Mouse (Mus musculus) gastrocnemius, adult 8-10 months (tissue): ENCODE results near the gene Hook2. TPM values are rescaled to one million over a fixed set of nuclear protein-coding genes. Genes with fewer than 3 reads are reported as not detected.
A peak's percentile ranks its signal among the peaks of the same experiment; 100 is the strongest.

ENCODE experiments used
- DNase-seq, 2 experiments: peaks; one replicate each; pipeline ENCODE4 v3.0.0; 2022; ENCODE audit warnings: low spot score in 2 of 2
- total RNA-seq, 4 experiments: library from RNA; stranded (reverse); gene quantifications; 2 replicates each; pipeline ENCODE4 v1.2.4; 2022

The Hook2 gene
- total RNA-seq, 4 experiments from 2014 or later = 2.0 to 3.1 (median 2.6) TPM

- DNase-seq = no peak
Observed at GRCm38 (mm10) chr8:84986379-84986945, 3.9 kb upstream of the Hook2 start.

DNA sequence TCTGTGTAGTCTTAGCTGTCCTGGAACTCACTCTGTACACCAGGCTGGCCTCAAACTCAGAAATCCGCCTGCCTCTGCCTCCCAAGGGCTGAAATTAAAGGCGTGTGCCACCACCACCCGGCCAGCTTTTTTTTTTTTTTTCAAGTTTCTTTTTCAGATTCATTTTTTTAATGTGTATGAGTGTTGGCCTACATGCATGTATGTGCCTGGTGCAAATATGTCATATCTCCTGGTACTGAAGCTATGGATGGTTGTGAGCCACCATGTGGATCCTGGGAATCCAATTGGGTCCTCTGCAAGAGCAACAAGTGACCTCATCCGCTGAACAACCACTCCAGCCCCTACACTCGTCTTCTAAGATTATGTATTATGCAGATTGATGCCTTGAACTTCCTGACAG, 3.0 kb upstream of the Hook2 start:
- no peak for DNase-seq

DNA sequence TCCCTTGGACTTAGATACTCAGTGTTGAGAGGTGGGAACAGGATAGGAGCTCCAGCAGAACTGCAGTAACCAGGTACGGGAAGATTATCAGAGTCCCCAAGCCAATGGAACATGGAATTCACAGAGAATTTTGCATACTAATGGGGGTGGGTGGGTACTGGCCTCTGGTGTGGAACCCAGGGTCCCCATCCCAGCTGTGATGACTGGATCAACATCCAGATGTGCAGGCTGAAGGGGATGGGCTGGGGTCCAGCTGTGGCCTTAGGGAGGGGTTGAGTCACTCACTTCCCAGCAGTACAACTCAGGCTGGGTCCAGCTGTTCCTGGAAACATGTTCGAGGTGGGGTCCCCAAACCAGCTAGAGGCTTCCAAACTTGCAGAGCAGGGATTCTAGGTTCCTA, 2.5 kb upstream of the Hook2 start:
- no peak for DNase-seq

DNA sequence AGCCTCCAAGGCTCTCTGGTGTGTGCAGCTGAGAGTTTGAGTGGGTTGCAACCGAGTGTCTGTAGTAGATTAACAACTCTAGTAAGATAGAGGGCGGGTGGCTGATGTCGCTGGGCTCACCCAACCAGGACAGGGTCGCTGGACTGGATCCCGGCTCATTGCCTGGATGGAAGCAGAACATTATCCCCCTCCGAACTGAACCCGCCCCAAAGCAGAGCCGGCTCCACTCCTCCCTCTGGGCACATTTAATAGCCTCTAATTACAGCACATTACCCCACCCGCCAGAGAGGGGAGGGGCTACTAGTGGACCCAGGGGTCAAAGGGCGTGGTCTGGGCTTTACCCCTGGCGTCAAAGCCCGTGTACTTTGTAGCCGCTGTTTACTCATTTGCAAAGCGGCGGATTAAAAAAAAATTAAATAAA, 1.1 kb upstream of the Hook2 start:
- peak; percentile 74 to 75 for DNase-seq

DNA sequence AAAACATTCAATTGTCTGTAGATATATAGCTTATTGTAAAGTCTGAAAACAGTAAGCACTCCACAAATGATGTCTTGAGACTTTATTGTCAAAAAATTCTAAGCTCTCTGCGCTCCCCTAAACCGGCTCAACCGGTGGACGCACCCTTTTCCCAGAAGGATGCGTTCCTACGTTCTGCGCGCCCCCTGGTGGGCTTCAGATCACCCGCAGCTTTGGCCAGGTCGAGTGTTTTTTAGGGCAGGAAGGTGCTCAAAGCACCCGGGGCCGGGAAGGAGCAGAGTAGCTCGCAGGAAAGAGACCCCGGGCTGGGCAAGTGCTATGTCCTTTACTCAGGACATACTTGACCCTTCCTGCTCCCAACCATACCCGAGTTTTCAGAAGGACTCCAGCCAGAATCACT, 593 bp upstream of the Hook2 start:
- peak; percentile 92 for DNase-seq

GRCm38 (mm10) chr8:84990836-84991235, 433 bp downstream of the Hook2 start:
- DNase-seq = no peak

- no peak for DNase-seq
Observed at GRCm38 (mm10) chr8:84994375-84994774, 4.0 kb downstream of the Hook2 start.

DNA sequence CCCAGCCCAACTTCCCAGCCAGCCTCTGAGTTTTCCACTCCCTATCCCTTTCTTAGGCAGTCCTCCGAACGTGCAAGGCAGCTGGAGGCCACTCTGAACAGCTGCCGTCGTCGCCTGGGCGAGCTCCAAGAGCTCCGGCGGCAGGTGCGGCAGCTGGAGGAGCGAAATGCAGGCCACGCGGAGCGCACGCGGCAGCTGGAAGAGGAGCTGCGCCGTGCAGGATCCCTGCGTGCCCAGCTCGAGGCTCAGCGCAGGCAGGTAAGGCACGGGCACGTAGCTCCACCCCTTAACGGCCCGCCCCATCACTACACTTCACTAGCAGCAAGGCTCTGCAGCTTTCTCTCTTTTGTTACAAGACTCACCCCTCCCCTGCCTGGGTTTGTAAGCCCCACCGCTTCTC, 5.3 kb downstream of the Hook2 start:
- no peak for DNase-seq

DNA sequence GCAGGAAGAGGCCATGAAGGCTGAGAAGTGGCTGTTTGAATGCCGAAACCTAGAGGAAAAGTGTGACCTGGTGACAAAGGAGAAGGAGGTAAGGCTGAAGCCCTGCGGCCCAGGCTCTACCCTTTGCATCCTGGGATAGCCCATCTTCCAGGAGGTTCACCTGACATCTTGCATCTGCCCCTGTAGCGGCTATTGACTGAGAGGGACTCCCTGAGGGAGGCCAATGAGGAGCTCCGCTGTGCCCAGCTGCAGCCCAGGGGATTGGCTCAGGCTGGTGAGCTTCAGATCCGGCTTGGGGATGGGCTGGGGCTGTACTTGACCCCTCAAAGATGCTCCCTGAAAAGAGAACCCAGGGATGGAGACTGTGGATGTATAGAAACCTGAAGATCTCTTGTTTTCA, 6.6 kb downstream of the Hook2 start:
- no peak for DNase-seq

- peak; percentile 75 to 86 for DNase-seq
Observed at GRCm38 (mm10) chr8:84997649-84998295, 7.4 kb downstream of the Hook2 start.

GRCm38 (mm10) chr8:85007686-85008085, 17.3 kb downstream of the Hook2 start:
- no peak for DNase-seq

DNA sequence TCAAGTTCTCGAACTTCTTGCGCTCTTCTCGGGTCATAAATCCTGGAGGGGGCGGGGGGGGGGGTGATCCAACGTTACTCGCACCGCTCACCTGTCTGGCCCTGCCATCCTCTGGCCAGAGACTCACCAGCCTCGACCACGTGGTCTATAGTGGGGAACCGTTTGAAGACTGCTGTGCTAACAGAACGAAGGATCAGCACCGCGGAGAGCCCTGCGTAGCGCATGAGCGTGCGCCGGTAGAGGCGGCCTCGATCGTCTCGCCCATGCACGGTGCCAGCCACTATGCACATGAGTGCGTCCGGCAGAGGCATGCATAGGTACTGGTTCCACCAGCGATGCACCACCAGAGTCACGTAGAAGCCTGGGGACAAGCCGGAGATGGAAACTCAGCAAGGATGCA, 20.8 kb downstream of the Hook2 start:
- DNase-seq = no peak

DNA sequence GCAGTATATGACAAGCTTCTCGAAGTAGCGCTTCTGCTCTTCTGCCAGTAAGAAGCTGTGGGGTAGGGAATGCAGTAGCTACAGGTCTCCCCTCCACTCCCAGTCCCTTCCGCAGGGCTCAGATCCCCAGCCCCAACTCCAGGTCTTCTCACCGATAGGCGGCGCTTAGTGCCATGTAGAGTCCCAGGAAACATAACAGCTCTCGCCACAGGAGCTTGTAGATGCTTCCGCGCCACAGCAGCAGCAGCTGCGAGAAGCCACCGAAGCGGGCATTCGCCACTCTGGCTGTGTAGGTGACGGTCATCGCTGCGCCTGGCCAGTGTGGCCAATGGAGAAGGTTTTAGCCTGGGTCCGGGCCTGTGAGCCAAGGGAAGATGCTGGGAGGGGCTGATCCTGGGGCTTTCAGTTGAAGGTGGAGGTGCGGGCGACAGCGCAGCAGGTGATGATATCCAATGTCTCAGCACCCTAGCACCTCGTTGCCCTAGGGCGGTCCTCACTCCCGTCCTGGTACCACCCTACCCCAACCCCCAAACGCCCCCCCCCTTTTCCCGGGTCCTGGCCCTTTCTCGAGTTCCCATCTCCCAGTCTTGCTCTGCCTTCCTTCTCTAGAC, 22.9 kb downstream of the Hook2 start:
- DNase-seq = no peak

DNA sequence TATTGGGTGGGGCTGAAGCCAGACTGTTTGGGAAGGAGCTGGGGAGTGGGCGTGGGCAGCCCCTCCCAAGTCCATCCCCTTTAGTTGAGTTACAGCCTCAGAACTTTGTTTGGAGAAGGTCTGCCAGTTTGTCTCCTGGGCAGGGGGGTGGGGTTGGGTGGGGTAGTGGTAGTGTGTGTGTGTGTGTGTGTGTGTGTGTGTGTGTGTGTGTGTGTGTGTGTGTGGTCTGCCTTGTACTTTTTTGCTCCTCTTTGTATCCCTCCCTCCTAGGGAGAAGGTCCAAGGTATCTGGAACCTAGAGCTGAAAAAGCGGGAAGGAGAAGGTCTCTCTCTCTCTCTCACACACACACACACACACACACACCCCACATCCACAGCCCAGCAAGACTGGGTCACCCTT, 24.0 kb downstream of the Hook2 start, which contains the start of gene Best2:
TSS of gene Best2 (minus strand) at position 101 of the 400 bp plus-strand sequence.
- DNase-seq = no peak

DNA sequence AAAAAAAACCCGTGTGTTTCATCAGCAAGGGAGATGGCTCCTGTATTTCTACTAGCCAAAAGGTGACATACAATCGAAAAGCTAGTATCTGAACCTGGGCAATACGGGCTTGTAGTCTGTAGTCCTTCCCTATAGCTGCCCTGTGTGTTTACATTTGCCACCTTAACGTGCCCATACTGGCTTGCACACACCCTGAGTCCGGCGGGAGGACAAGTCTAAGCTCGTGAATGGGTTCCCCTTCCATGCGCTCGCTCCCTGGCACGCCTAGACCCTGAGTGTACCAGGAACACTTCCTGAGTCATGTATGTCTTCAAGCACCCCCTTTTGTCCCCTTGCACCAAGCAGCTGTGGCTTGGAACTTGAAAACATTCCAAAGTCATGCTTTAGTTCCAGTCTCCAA, 26.3 kb downstream of the Hook2 start:
- DNase-seq = no peak

- DNase-seq = no peak
Observed at GRCm38 (mm10) chr8:85017209-85017608, 26.8 kb downstream of the Hook2 start.

- DNase-seq = no peak
Observed at GRCm38 (mm10) chr8:85021514-85022055, 31.2 kb downstream of the Hook2 start.

- DNase-seq = no peak
Observed at GRCm38 (mm10) chr8:85023846-85024245, 33.4 kb downstream of the Hook2 start.

- peak; percentile 64 to 69 for DNase-seq
Observed at GRCm38 (mm10) chr8:85025098-85025932, 34.9 kb downstream of the Hook2 start, which contains the start of gene Asna1. Gene Asna1, minus strand, starts transcription at chr8:85025281.

- peak; percentile 93 to 96 for DNase-seq
Observed at GRCm38 (mm10) chr8:85026670-85027515, 36.5 kb downstream of the Hook2 start, which contains the start of gene Trir. Gene Trir, plus strand, starts transcription at chr8:85026823.

DNA sequence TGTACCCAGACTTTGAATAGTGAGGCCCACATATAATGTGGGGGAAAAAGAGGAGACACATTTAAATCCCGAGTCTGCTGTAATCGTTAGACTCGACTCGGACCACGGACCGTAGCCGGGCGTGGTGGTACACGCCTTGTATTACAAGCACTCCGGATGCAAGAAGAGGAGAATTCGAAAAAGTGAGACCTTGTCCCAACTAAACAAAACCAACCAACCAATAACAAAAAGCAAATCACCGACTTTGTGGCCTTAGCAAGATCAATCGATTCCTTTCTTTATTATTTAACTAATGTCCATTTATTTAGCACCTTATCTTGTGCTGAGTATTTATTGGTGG, 37.1 kb downstream of the Hook2 start:
- no peak for DNase-seq
